Mouse (Mus musculus): ENCODE measurements around the gene Clcn1.

DNA sequence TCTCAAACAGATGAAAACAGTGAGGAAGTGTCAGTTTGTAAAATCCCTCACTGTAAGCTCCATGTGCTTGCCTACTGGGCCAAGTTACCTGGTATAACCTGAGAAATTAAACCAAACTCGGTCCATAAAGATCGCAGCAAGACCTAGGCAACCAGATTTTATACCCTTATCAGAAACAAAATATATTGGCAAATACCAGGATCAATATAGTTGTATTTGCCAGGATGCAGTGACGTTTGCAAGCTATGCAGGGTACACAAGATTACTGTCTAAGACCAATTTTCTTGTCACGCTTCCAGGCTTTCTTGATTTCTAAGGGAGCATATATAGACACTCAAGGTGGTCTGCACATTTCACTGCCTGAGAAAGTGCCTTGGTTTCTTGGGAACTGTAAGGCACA is 34.7 kb upstream of the Clcn1 start:
- TF ChIP-seq CTCF (IDR thresholded peaks at IDR 0.05; ENCODE audit: low read depth, low read length) (no peak), POLR2A (IDR thresholded peaks at IDR 0.05; ENCODE audit: extremely low read depth, insufficient read depth, low read length) (no peak)
